Comparison of ENCODE assay signal across 8 mouse cellular contexts in the genomic region with DNA sequence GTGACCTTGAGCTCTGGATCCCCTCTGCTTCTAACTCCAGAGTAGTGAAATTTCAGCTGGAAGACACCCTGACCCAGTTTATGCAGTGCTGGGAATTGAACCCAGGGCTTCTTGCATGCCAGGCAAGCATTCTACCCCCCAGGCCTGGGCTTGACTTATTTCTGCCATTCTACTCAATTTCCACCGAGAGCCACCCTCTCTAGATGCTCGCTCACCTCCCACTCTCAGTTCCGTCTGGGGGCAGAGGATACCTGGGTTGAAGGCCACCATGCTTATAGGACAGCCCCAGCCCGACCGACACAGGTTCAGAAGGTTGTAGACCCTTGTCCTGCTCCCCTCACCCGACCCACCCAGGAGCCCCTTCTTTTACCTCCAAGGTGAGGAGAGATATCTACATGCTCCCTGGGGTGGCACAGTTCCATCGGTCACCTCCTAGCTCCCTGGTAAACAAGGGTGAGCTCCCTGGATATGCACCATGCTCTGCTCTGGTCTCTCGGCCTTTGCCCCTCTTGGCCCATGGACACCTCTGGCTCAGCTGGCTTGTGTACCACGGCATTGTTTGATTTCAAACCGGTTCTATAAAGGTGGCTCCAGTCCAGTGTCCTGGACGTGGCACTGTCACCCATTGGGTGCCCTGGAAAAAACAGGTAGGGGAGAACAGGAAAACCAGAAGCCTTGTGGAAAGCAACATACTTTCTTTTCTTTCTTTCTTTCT. TPM values are rescaled to one million over a fixed set of nuclear protein-coding genes. Genes with fewer than 3 reads are reported as not detected.
A peak's percentile ranks its signal among the peaks of the same experiment; 100 is the strongest.
DNase-seq lines count a peak whose midpoint lies in the region; ATAC-seq and TF ChIP-seq lines count a peak whose summit lies in the region.

No protein-coding gene starts in this region.

- TF ChIP-seq CTCF in spleen, adult 2 months (IDR thresholded peaks at IDR 0.05; ENCODE audit: extremely low read depth, insufficient read depth, insufficient read length, insufficient replicate concordance) = no peak

- H3K4me2 ChIP-seq in stomach, embryonic 16.5 days (ENCODE audit: low read depth, low read length) = no peak overlapping the region

- WGBS in spleen, adult 2 months = 89% methylated on average over 11 of the region's 11 CpGs
- WGBS in large intestine, adult 2 months = 40% methylated on average over 11 of the region's 11 CpGs
- WGBS in stomach, embryonic 16.5 days = 78% methylated on average over 11 of the region's 11 CpGs

- no peak overlapping the region for H3K4me3 ChIP-seq in spleen, adult 2 months (ENCODE audit: extremely low read depth, insufficient read depth, insufficient read length)
- H3K4me3 ChIP-seq in stomach, embryonic 16.5 days (replicated peaks; ENCODE audit: low read length) = no peak overlapping the region

- DNase-seq in adrenal gland, postnatal 10 days = peak; percentile 73
- DNase-seq in adrenal gland, postnatal 4 days (ENCODE audit: low spot score in 2 of 2) = no peak
- no peak for DNase-seq in spleen, adult 2 months (ENCODE audit: low read depth in 1 of 2, low spot score in 2 of 2)
- DNase-seq in spleen, adult 12 weeks (ENCODE audit: low spot score) = no peak
- DNase-seq in large intestine, adult 2 months (ENCODE audit: low read depth, low spot score) = peak; percentile 86
- DNase-seq in retina, embryonic 14.5 days (ENCODE audit: low spot score) = no peak
- no peak for DNase-seq in layer of hippocampus, adult 18-20 months (ENCODE audit: low spot score in 2 of 2)

- no peaks in the 10 kb centered on the region for H3K9me3 ChIP-seq in stomach, embryonic 16.5 days (replicated peaks; ENCODE audit: control insufficient read depth, low read length)

- no peaks in the 10 kb centered on the region for H3K27me3 ChIP-seq in spleen, adult 2 months (ENCODE audit: control insufficient read depth, insufficient read depth, low read length)
- no peaks in the 10 kb centered on the region for H3K27me3 ChIP-seq in stomach, embryonic 16.5 days (ENCODE audit: control insufficient read depth, insufficient read depth, low read length)

- ATAC-seq in stomach, embryonic 16.5 days (ENCODE audit: insufficient read depth, low FRiP score) = no peak

- TF ChIP-seq POLR2A in spleen, adult 2 months (IDR thresholded peaks at IDR 0.05; ENCODE audit: low read depth, low read length) = no peak

- no peaks in the 10 kb centered on the region for H3K36me3 ChIP-seq in spleen, adult 2 months (ENCODE audit: control insufficient read depth, insufficient read depth, low read length)
- no peaks in the 10 kb centered on the region for H3K36me3 ChIP-seq in stomach, embryonic 16.5 days (ENCODE audit: control insufficient read depth, insufficient read depth, low read length)

- H3K9ac ChIP-seq in stomach, embryonic 16.5 days (ENCODE audit: low read length) = peak overlapping the region; percentile 65; the same call in 1 of the 2 replicates

- no peaks in the 10 kb centered on the region for H3K4me1 ChIP-seq in spleen, adult 2 months (ENCODE audit: control insufficient read depth, insufficient read depth, insufficient read length)
- peaks cover 39% of the 10 kb centered on the region for H3K4me1 ChIP-seq in stomach, embryonic 16.5 days (ENCODE audit: control insufficient read depth, insufficient read depth, low read length)

- H3K27ac ChIP-seq in spleen, adult 2 months (ENCODE audit: insufficient read depth, low read length) = peak overlapping the region; percentile 14; the same call in 1 of the 2 replicates
- peak overlapping the region; percentile 96 for H3K27ac ChIP-seq in stomach, embryonic 16.5 days (ENCODE audit: low read length)

RNA-seq across cellular contexts. Expression of gene Tob1, which starts 49.2 kb away (rescaled TPM):
- total RNA-seq in adrenal gland, postnatal 10 days (2021) = 100 to 1,000 TPM; 111 to 183 TPM
- 100 to 1,000 TPM; 117 to 126 TPM for total RNA-seq in adrenal gland, postnatal 4 days (2021)
- 10.2 and 11.9 TPM in 2 replicates for polyA plus RNA-seq in spleen, adult 2 months (2012; rRNA removed)
- 34.1 and 79.2 TPM in 2 replicates for polyA plus RNA-seq in large intestine, adult 2 months (2012; rRNA removed)
- 35.9 and 42.3 TPM in 2 replicates for polyA plus RNA-seq in stomach, embryonic 16.5 days (2015; fragmentation: Nextera tagmentation; extraction: Ambion mirVana)
- 10 to 100 TPM; 46.3 to 48.6 TPM for total RNA-seq in layer of hippocampus, adult 18-20 months (2021)

Comparison
In these comparisons a context has a peak if more than half of its experiments do, and no peak if none do; other contexts are left out.
1. DNase-seq: peak in adrenal gland, postnatal 10 days (single experiment) and large intestine, adult 2 months (single experiment); none in adrenal gland, postnatal 4 days (0 of 2), spleen, adult 2 months (0 of 2), spleen, adult 12 weeks (single experiment), retina, embryonic 14.5 days (single experiment) and layer of hippocampus, adult 18-20 months (0 of 2).